Mouse (Mus musculus) hematopoietic stem cell, adult 5-6 weeks (primary cell): ENCODE results near the gene Tbc1d8. TPM values are rescaled to one million over a fixed set of nuclear protein-coding genes. Genes with fewer than 3 reads are reported as not detected.

Experiments
- total RNA-seq: library from RNA; stranded (forward); fragments of 172-1452, 232-1000 nt; gene quantifications from 2 replicates; pipeline ENCODE4 v1.2.3, GENCODE M21; 2017

The Tbc1d8 gene
- total RNA-seq, 1 experiment from 2014 or later, result 8.6 TPM

Other genes starting within 250 kb of the Tbc1d8 start
- 486 and 732 TPM in 2 replicates for gene Rpl31, start 110.9 kb downstream of the Tbc1d8 start, total RNA-seq
- gene Cnot11, start 56.2 kb upstream of the Tbc1d8 start, total RNA-seq, result 35.9 and 46.1 TPM in 2 replicates
- 53.5 and 60.2 TPM in 2 replicates for gene Rnf149, start 98.7 kb upstream of the Tbc1d8 start, total RNA-seq
- gene Creg2, start 172.7 kb upstream of the Tbc1d8 start, total RNA-seq, result not detected in 2 replicates
- gene Rfx8, start 242.2 kb upstream of the Tbc1d8 start, total RNA-seq, result 0.65 and 3.3 TPM in 2 replicates